Mouse (Mus musculus) bone marrow, adult 2 months (tissue): ENCODE measurements at regions not wholly inside any gene's neighbourhood (a gene's known extent, or its start where the extent isn't known, plus 50 kb on each side); places are given as distances from the start of the nearest gene placed in this dataset.

Source experiments
- CTCF ChIP-seq: fragments of 200-500 bp; IDR thresholded peaks from 2 replicates; pipeline ENCODE4 v1.5.1; 2011; ENCODE audit warnings: low read length, control low read depth; ENCODE audit not compliant: control insufficient read depth, insufficient read depth
- POLR2A ChIP-seq: fragments of 200-500 bp; IDR thresholded peaks from 2 replicates; pipeline ENCODE4 v1.6.1; 2011; ENCODE audit warnings: low read depth, mild to moderate bottlenecking, control low read depth, low read length, borderline replicate concordance; ENCODE audit not compliant: control insufficient read depth

GRCm38 (mm10) chr8:10909155-10909554 is 99.1 kb downstream of the Irs2 start:
- TF ChIP-seq CTCF (no peak), POLR2A (no peak)
